Mouse (Mus musculus): ENCODE data around the gene Ptch2. TPM values are rescaled to one million over a fixed set of nuclear protein-coding genes. Genes with fewer than 3 reads are reported as not detected.

The Ptch2 gene
- polyA plus RNA-seq, 1 experiment from 2014 or later, result 1.6 TPM

DNA sequence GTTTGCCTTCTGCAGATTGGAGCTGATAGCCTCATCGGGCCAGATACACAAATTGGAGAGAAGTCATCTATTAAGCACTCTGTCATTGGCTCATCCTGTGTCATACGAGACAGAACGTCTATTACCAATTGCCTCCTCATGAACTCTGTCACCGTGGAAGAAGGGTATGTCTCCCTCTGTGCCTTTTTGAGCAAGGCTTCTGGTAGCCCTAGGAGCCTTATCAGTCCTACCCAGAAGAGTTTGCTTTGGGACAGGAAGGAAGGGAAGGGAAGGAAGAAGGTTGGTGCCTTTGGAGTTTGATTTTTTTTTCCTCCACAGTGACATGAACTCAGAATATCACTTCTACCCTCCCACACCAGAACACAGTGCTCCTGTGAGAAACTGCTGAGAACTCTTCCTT, 25.3 kb upstream of the Ptch2 start:
- Histone ChIP-seq H3K27me3 (no peaks in the 10 kb centered on the region), H3K4me3 (no peak overlapping the region), H3K36me3 (peaks cover 18% of the 10 kb centered on the region), H3K27ac (no peak overlapping the region), H3K9me3 (replicated peaks) (no peaks in the 10 kb centered on the region), H3K9ac (no peak overlapping the region), H3K4me1 (replicated peaks) (no peaks in the 10 kb centered on the region; the same call in 1 of the 2 replicates), H3K4me2 (no peak overlapping the region)
- ATAC-seq (replicated peaks; ENCODE audit: insufficient number of reproducible peaks, insufficient read depth, low FRiP score, low read depth), result no peak
- WGBS, result 68% methylated on average over 4 of the region's 4 CpGs

- no peaks in the 10 kb centered on the region; the same call in 1 of the 2 replicates for H3K4me1 ChIP-seq (replicated peaks)
- no peak overlapping the region for H3K4me2 ChIP-seq
- ATAC-seq (replicated peaks; ENCODE audit: insufficient number of reproducible peaks, insufficient read depth, low FRiP score, low read depth), result no peak
- H3K27ac ChIP-seq, result no peak overlapping the region
- no peaks in the 10 kb centered on the region for H3K27me3 ChIP-seq
- no peak overlapping the region for H3K4me3 ChIP-seq
- 84% methylated on average over 5 of the region's 5 CpGs for WGBS
- H3K36me3 ChIP-seq, result peaks cover 16% of the 10 kb centered on the region
- no peak overlapping the region for H3K9ac ChIP-seq
- H3K9me3 ChIP-seq (replicated peaks), result no peaks in the 10 kb centered on the region
Measured at GRCm38 (mm10) chr4:117071183-117071582, 24.7 kb upstream of the Ptch2 start.

DNA sequence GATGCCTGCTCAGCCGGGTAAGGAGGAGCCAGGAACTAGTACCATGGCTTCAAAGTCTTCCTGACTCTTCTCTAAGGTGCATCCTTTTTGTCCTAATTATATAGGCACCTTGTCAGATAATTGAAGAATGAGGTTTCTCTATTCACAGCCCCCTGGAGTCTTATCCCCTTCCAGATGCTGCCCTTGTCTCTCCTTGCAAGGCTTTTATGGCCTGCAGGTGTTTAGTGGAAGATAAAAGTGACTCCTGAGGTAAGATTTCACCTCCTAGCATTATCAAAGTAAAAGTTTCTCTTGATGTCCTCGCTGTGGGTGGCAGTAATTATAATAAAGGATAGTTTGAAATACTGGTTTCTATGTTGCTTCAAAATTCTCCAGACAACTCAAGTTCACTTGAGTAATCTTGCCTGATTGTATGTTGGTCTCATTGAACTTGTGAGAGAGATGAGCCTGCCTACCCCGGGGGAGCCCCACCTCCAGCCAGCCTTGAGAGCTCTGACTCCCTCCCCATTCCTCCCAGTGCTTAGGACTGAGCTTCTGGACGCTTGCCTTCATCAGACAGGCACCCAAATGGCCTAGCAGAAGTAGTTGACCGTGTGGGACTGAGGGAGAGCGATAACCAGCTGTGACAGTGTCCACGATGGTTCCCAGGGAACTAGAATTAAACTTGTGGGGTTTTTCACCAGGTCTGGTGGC, 7.8 kb upstream of the Ptch2 start:
- no peak for ATAC-seq (replicated peaks; ENCODE audit: insufficient number of reproducible peaks, insufficient read depth, low FRiP score, low read depth)
- 76% methylated on average over 7 of the region's 7 CpGs for WGBS
- peaks cover 10% of the 10 kb centered on the region for H3K36me3 ChIP-seq

GRCm38 (mm10) chr4:117090586-117090985, 5.3 kb upstream of the Ptch2 start:
- ATAC-seq (replicated peaks; ENCODE audit: insufficient number of reproducible peaks, insufficient read depth, low FRiP score, low read depth), result no peak
- no peak overlapping the region for H3K9ac ChIP-seq
- H3K27me3 ChIP-seq, result 0 out of 2 replicates have a peak, but pooled peaks cover 2% of the 10 kb centered on the region
- no peak overlapping the region for H3K4me2 ChIP-seq
- no peaks in the 10 kb centered on the region for H3K9me3 ChIP-seq (replicated peaks)
- peaks cover under 1% of the 10 kb centered on the region for H3K4me1 ChIP-seq (replicated peaks)
- no peak overlapping the region for H3K4me3 ChIP-seq
- peaks cover 10% of the 10 kb centered on the region for H3K36me3 ChIP-seq
- no peak overlapping the region for H3K27ac ChIP-seq
- 80% methylated on average over 7 of the region's 7 CpGs for WGBS

More for the DNA sequence above, 7.8 kb upstream of the Ptch2 start:
- no peak overlapping the region for H3K27ac ChIP-seq
- no peaks in the 10 kb centered on the region for H3K9me3 ChIP-seq (replicated peaks)
- no peak overlapping the region for H3K4me2 ChIP-seq
- H3K9ac ChIP-seq, result no peak overlapping the region
- H3K27me3 ChIP-seq, result no peaks in the 10 kb centered on the region
- H3K4me3 ChIP-seq, result no peak overlapping the region
- no peaks in the 10 kb centered on the region for H3K4me1 ChIP-seq (replicated peaks)

DNA sequence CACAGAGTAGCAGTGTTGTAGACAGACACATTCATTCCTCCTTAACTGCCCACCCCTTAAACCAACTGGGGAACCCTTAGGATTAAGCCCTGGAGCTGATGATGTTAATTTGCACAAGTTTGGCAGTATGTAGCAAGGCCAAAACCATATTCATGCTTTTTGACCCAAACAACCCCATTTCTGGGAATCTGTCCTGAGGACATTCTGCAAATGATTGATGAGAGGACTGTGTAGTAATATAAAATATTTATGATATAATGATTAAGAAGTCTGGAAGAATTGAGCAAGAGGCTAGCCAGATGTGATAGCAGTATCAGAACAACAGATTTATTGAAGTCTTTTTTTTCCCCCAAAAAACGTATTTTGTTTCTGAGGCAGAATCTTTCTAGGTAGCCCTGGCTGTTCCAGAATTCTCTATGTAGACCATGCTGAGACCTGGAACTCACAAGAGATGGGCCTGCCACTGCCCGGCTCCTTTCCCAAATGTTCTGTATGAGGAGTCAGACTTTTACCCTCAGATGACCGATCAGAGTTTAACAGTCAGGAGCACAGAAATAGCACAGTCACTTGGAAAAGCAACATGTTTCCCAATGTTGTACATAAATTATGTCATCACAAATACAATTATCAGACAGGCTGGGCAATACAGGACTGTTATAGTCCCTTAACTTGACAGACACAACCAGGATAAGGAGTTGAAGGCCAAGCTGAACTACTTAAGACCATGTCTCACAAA, 1.1 kb upstream of the Ptch2 start:
- no peaks in the 10 kb centered on the region for H3K36me3 ChIP-seq
- H3K9ac ChIP-seq, result no peak overlapping the region
- WGBS, result 73% methylated on average over 3 of the region's 3 CpGs
- no peaks in the 10 kb centered on the region for H3K9me3 ChIP-seq (replicated peaks)
- no peak overlapping the region for H3K4me2 ChIP-seq
- 0 out of 2 replicates have a peak, but pooled peaks cover 5% of the 10 kb centered on the region for H3K27me3 ChIP-seq
- H3K4me3 ChIP-seq, result no peak overlapping the region
- H3K4me1 ChIP-seq (replicated peaks), result peaks cover 18% of the 10 kb centered on the region
- H3K27ac ChIP-seq, result no peak overlapping the region
- ATAC-seq (replicated peaks; ENCODE audit: insufficient number of reproducible peaks, insufficient read depth, low FRiP score, low read depth), result no peak

DNA sequence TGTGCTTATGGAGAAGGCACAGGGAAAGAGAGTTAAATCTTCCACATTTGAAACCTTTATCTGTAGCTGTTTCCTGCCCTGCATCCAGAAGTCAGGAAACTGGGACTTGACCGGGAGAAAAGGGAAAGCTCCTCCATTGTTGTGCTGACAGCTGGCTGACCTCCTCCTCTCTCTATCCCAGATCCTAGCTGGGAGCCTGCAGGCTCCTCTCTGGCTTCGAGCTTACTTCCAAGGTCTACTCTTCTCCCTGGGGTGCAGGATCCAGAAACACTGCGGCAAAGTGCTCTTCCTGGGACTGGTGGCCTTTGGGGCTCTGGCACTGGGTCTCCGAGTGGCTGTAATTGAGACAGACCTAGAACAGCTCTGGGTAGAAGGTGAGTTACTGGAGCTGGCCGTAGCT, 791 bp downstream of the Ptch2 start:
- peak overlapping the region; percentile 67 for H3K27ac ChIP-seq
- H3K4me3 ChIP-seq, result peak overlapping the region; percentile 60
- peaks cover 18% of the 10 kb centered on the region for H3K4me1 ChIP-seq (replicated peaks)
- H3K36me3 ChIP-seq, result no peaks in the 10 kb centered on the region
- H3K27me3 ChIP-seq, result 0 out of 2 replicates have a peak, but pooled peaks cover 5% of the 10 kb centered on the region
- ATAC-seq (replicated peaks; ENCODE audit: insufficient number of reproducible peaks, insufficient read depth, low FRiP score, low read depth), result no peak; the same call in 1 of the 2 replicates
- WGBS, result 10% methylated on average over 5 of the region's 5 CpGs
- no peaks in the 10 kb centered on the region for H3K9me3 ChIP-seq (replicated peaks)
- peak overlapping the region; percentile 94 for H3K4me2 ChIP-seq
- H3K9ac ChIP-seq, result 0 out of 2 replicates have a peak overlapping the region, but pooled peaks have one; percentile 54

GRCm38 (mm10) chr4:117097969-117098763, 2.3 kb downstream of the Ptch2 start:
- H3K36me3 ChIP-seq, result no peaks in the 10 kb centered on the region
- 69% methylated on average over 8 of the region's 8 CpGs for WGBS
- H3K4me3 ChIP-seq, result no peak overlapping the region
- no peaks in the 10 kb centered on the region for H3K9me3 ChIP-seq (replicated peaks)
- peak overlapping the region; percentile 94 for H3K4me2 ChIP-seq
- H3K4me1 ChIP-seq (replicated peaks), result peaks cover 18% of the 10 kb centered on the region
- H3K27ac ChIP-seq, result no peak overlapping the region
- 0 out of 2 replicates have a peak, but pooled peaks cover 5% of the 10 kb centered on the region for H3K27me3 ChIP-seq
- H3K9ac ChIP-seq, result no peak overlapping the region
- no peak for ATAC-seq (replicated peaks; ENCODE audit: insufficient number of reproducible peaks, insufficient read depth, low FRiP score, low read depth)

DNA sequence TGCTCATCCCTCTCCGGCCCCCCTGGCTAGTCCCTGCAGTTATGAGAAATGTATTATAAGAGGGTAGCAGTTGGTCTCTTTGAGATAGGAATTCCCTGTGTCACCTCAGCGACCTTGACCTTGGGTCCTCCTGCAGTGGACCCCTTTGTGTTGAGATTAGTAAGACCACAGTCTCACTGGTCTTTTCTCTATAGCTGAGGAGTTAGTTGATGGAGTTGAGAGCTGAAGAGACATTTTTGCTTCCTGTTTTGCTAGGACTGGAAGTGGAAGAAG, 2.8 kb downstream of the Ptch2 start:
- peaks cover 18% of the 10 kb centered on the region for H3K4me1 ChIP-seq (replicated peaks)
- H3K9me3 ChIP-seq (replicated peaks), result no peaks in the 10 kb centered on the region
- H3K9ac ChIP-seq, result no peak overlapping the region
- 0 out of 2 replicates have a peak, but pooled peaks cover 5% of the 10 kb centered on the region for H3K27me3 ChIP-seq
- H3K4me2 ChIP-seq, result 0 out of 2 replicates have a peak overlapping the region, but pooled peaks have one; percentile 3
- no peak overlapping the region for H3K27ac ChIP-seq
- no peaks in the 10 kb centered on the region for H3K36me3 ChIP-seq
- no peak overlapping the region for H3K4me3 ChIP-seq
- ATAC-seq (replicated peaks; ENCODE audit: insufficient number of reproducible peaks, insufficient read depth, low FRiP score, low read depth), result no peak
- 63% methylated on average over 2 of the region's 2 CpGs for WGBS

- no peak overlapping the region for H3K4me2 ChIP-seq
- H3K9ac ChIP-seq, result no peak overlapping the region
- H3K27ac ChIP-seq, result no peak overlapping the region
- no peak for ATAC-seq (replicated peaks; ENCODE audit: insufficient number of reproducible peaks, insufficient read depth, low FRiP score, low read depth)
- H3K27me3 ChIP-seq, result 0 out of 2 replicates have a peak, but pooled peaks cover 5% of the 10 kb centered on the region
- peaks cover 18% of the 10 kb centered on the region for H3K4me1 ChIP-seq (replicated peaks)
- WGBS, result 76% methylated on average over 4 of the region's 4 CpGs
- no peaks in the 10 kb centered on the region for H3K36me3 ChIP-seq
- no peaks in the 10 kb centered on the region for H3K9me3 ChIP-seq (replicated peaks)
- H3K4me3 ChIP-seq, result no peak overlapping the region
Measured at GRCm38 (mm10) chr4:117100036-117100435, 4.2 kb downstream of the Ptch2 start.

DNA sequence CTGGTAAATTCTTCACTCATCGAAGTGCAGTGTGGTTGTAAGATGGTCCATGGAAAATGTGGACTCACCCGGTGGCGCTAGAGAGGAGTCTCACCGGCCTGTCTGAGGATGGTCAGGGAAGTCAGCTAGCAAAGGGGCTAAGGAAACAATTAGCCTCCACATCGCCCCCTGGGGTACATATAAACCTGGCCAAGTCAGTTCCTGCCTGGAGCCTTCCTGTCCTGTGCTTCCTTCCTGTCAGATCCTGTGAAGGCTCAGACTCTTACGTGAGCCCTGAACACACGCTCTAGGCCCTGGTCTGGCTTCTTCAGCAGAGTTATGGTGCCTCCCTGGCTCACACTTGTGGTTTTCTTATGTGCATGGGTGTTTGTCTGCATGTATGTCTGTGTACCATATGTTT, 5.3 kb downstream of the Ptch2 start:
- Histone ChIP-seq H3K4me2 (no peak overlapping the region), H3K27me3 (no peaks in the 10 kb centered on the region)

DNA sequence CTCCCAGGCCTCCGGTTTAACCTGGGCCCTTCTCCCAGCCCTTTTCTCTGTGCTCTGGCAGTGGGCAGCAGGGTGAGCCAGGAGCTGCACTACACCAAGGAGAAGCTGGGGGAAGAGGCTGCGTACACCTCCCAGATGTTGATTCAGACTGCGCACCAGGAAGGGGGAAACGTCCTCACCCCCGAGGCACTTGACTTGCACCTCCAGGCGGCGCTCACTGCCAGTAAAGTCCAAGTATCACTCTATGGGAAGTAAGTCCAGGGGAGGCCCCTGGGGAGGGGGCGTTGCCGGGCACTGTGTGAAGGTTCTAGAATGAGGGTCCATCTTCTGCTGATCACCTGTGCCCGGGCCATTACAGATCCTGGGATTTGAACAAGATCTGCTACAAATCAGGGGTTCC, 8.8 kb downstream of the Ptch2 start:
- no peaks in the 10 kb centered on the region for H3K4me1 ChIP-seq (replicated peaks)
- no peak for ATAC-seq (replicated peaks; ENCODE audit: insufficient number of reproducible peaks, insufficient read depth, low FRiP score, low read depth)
- H3K4me3 ChIP-seq, result no peak overlapping the region
- no peak overlapping the region for H3K4me2 ChIP-seq
- no peak overlapping the region for H3K27ac ChIP-seq
- 75% methylated on average over 10 of the region's 10 CpGs for WGBS
- H3K27me3 ChIP-seq, result no peaks in the 10 kb centered on the region
- H3K9ac ChIP-seq, result no peak overlapping the region
- H3K9me3 ChIP-seq (replicated peaks), result no peaks in the 10 kb centered on the region
- H3K36me3 ChIP-seq, result no peaks in the 10 kb centered on the region

More for the DNA sequence above, 5.3 kb downstream of the Ptch2 start:
- 44% methylated on average over 7 of the region's 7 CpGs for WGBS
- ATAC-seq (replicated peaks; ENCODE audit: insufficient number of reproducible peaks, insufficient read depth, low FRiP score, low read depth), result no peak
- no peaks in the 10 kb centered on the region for H3K9me3 ChIP-seq (replicated peaks)
- no peak overlapping the region for H3K4me3 ChIP-seq
- no peaks in the 10 kb centered on the region for H3K36me3 ChIP-seq
- H3K9ac ChIP-seq, result no peak overlapping the region
- H3K27ac ChIP-seq, result no peak overlapping the region
- peaks cover 11% of the 10 kb centered on the region for H3K4me1 ChIP-seq (replicated peaks)
